Mouse (Mus musculus) lung, embryonic 14.5 days (tissue): ENCODE measurements around the gene Wdr78. TPM values are rescaled to one million over a fixed set of nuclear protein-coding genes. Genes with fewer than 3 reads are reported as not detected.
A peak's percentile ranks its signal among the peaks of the same experiment; 100 is the strongest.

Experiments used
- ATAC-seq: fragments of 200-750 bp; cut with Nextera tagmentation; 2 replicates; pipeline ENCODE4 v1.8.0; 2017; ENCODE audit warnings: mild to moderate bottlenecking, moderate TSS enrichment, moderate library complexity; ENCODE audit not compliant: insufficient read depth
- DNase-seq: peaks from one replicate; pipeline ENCODE4 v3.0.0-alpha.2; 2015
- H3K27ac ChIP-seq: fragments of 300-500 bp; sonication (generic); 2 replicates; pipeline ENCODE4 v1.5.1; 2014; ENCODE audit warnings: low read depth, mild to moderate bottlenecking, moderate library complexity
- H3K27me3 ChIP-seq: fragments of 300-500 bp; sonication (generic); 2 replicates; pipeline ENCODE4 v1.6.1; 2014; ENCODE audit warnings: low read length, control low read depth; ENCODE audit not compliant: insufficient read depth
- H3K36me3 ChIP-seq: fragments of 300-500 bp; sonication (generic); 2 replicates; pipeline ENCODE4 v1.6.1; 2014; ENCODE audit warnings: control low read depth; ENCODE audit not compliant: insufficient read depth
- H3K4me1 ChIP-seq: fragments of 300-500 bp; sonication (generic); 2 replicates; pipeline ENCODE4 v1.6.1; 2014; ENCODE audit warnings: antibody characterized with exemption, control low read depth; ENCODE audit not compliant: insufficient read depth
- H3K4me2 ChIP-seq: fragments of 300-500 bp; sonication (generic); 2 replicates; pipeline ENCODE4 v1.6.1; 2014; ENCODE audit warnings: mild to moderate bottlenecking
- H3K4me3 ChIP-seq: fragments of 300-500 bp; sonication (generic); 2 replicates; pipeline ENCODE4 v1.5.1; 2014; ENCODE audit warnings: low read depth, low read length
- H3K9ac ChIP-seq: fragments of 300-500 bp; sonication (generic); 2 replicates; pipeline ENCODE4 v1.6.1; 2014
- H3K9me3 ChIP-seq: fragments of 300-500 bp; sonication (generic); 2 replicates; pipeline ENCODE4 v1.6.1; 2016; ENCODE audit warnings: low read depth, low read length, control low read depth
- CTCF ChIP-seq: IDR thresholded peaks from 2 replicates; pipeline ENCODE4 v1.5.1; 2016; ENCODE audit warnings: antibody characterized with exemption, low read depth
- WGBS: fragments of 180-500 bp; shearing (Covaris S2); extraction: QIAGEN DNeasy Blood & Tissue Kit; methylation state at CpG from one replicate; pipeline ENCODE4 v1.1.7; 2014; 5-methylcytosine and 5-hydroxymethylcytosine counted together
- polyA plus RNA-seq: library from polyadenylated mRNA; unstranded; fragments of >200 nt; fragmentation: Nextera tagmentation; extraction: Ambion mirVana; gene quantifications from 2 replicates; pipeline ENCODE4 v1.2.1, GENCODE M21; 2014

The Wdr78 gene
- polyA plus RNA-seq, 1 experiment from 2014 or later = 3.6 TPM

DNA sequence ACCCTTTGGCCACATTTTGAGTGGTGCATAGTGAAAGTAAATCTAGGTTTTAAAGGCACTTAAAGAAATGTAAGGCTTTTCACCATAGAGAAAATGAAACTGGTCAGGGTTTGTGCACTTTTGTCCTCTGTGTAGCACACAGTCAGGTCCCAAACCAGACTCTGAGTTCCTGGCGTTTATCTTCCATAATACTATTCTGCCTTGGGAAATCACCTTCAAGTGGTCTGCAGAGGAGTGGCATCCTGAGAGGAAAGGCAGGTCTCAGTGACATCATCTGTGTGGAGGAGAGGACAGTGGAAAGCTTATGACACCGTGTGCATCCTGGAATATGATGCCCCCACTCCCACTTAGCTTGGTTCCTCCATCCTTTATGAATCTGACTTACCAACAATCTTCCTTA is 8.7 kb upstream of the Wdr78 start:
- TF ChIP-seq CTCF = no peak
- no peak overlapping the region; the same call in 1 of the 2 replicates for H3K9ac ChIP-seq
- no peak overlapping the region for H3K27ac ChIP-seq
- 0 out of 2 replicates have a peak, but pooled peaks cover 5% of the 10 kb centered on the region for H3K4me1 ChIP-seq
- no peak overlapping the region for H3K4me3 ChIP-seq
- no peak overlapping the region for H3K4me2 ChIP-seq
- ATAC-seq (no peak), DNase-seq (no peak)
- H3K36me3 ChIP-seq = no peaks in the 10 kb centered on the region
- WGBS = 39% methylated on average over 2 of the region's 2 CpGs
- H3K27me3 ChIP-seq = no peaks in the 10 kb centered on the region
- H3K9me3 ChIP-seq = no peaks in the 10 kb centered on the region

DNA sequence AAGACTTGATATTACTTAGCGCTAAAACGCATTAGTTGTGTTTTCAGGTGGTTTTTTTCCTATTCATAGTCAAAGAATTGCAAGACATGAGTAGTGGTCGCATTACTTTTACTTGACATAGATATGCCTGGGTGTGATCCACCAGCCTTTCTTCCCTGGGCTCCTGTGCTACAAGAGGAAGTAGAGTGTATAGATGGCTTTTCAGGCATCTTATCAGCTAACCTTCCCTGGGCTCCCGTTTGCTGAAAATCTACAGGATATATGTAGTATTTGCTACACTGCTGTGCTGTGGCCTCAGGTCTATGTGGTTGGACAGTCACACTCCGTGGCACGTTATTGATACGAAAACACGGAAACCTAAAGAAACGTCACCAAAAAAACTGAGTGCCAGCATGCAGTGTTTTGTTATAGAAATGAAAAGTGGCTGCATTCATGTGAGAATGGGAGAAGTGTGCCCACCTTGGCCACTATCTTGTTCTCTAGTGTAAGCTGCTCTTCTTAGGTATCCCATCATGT is 6.6 kb upstream of the Wdr78 start:
- peak overlapping the region; percentile 87 for H3K4me3 ChIP-seq
- H3K9ac ChIP-seq = no peak overlapping the region
- H3K4me2 ChIP-seq = peak overlapping the region; percentile 74
- 82% methylated on average over 9 of the region's 9 CpGs for WGBS
- no peak overlapping the region for H3K27ac ChIP-seq
- H3K9me3 ChIP-seq = no peaks in the 10 kb centered on the region
- TF ChIP-seq CTCF = no peak
- H3K27me3 ChIP-seq = no peaks in the 10 kb centered on the region
- H3K36me3 ChIP-seq = peaks cover 9% of the 10 kb centered on the region
- ATAC-seq = no peak
- DNase-seq = no peak
- 0 out of 2 replicates have a peak, but pooled peaks cover 5% of the 10 kb centered on the region for H3K4me1 ChIP-seq

DNA sequence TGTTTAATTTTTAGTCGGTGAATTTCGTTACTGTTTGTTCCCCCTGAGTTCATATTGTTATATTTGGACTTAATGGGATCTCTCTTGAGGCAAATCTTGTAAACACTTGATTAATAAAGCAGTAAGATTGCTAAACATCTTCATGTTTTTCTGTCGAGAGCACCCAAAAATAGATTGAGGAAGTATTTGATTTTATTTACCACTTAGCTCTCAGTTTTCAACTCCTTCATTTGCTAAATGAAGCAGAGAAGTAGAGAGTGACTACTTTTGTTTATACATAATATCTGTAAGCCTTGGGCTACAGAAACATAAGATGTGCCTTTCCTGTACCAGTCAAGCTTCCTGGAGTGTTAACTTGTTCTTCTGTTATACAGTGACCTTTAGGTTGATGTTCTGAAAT is 6.0 kb upstream of the Wdr78 start:
- peak overlapping the region; percentile 87 for H3K4me3 ChIP-seq
- no peaks in the 10 kb centered on the region for H3K9me3 ChIP-seq
- peaks cover 9% of the 10 kb centered on the region for H3K36me3 ChIP-seq
- H3K27me3 ChIP-seq = no peaks in the 10 kb centered on the region
- DNase-seq (no peak), ATAC-seq (no peak)
- no peak overlapping the region for H3K27ac ChIP-seq
- H3K4me1 ChIP-seq = 0 out of 2 replicates have a peak, but pooled peaks cover 5% of the 10 kb centered on the region
- WGBS = 21% methylated on average over 3 of the region's 3 CpGs
- H3K9ac ChIP-seq = peak overlapping the region; percentile 94
- no peak for TF ChIP-seq CTCF
- H3K4me2 ChIP-seq = peak overlapping the region; percentile 74

DNA sequence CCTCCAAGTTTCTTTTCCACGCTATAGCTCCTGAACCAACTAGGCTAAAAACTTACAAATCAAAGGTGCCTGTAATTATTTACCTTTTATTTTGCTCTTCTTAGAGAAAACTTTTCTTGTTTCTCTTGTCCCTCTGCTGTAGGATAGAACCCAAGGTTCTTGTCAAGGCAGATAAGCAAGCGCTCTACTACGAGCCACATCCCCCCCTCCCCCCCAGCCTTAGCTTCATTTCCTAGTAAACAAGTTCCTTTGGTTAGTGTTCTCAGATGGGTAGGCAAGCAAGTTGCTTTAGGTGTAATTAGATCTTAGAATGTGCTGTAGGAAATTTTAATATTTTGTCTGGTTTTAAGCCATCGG is 5.7 kb upstream of the Wdr78 start:
- no peaks in the 10 kb centered on the region for H3K27me3 ChIP-seq
- H3K4me3 ChIP-seq = peak overlapping the region; percentile 87
- H3K36me3 ChIP-seq = peaks cover 9% of the 10 kb centered on the region
- peak overlapping the region; percentile 74 for H3K4me2 ChIP-seq
- ATAC-seq = no peak
- 6% methylated on average over 4 of the region's 4 CpGs for WGBS
- DNase-seq = peak; percentile 41
- H3K4me1 ChIP-seq = 0 out of 2 replicates have a peak, but pooled peaks cover 5% of the 10 kb centered on the region
- H3K9ac ChIP-seq = peak overlapping the region; percentile 94
- no peaks in the 10 kb centered on the region for H3K9me3 ChIP-seq
- TF ChIP-seq CTCF = no peak
- peak overlapping the region; percentile 98 for H3K27ac ChIP-seq

DNA sequence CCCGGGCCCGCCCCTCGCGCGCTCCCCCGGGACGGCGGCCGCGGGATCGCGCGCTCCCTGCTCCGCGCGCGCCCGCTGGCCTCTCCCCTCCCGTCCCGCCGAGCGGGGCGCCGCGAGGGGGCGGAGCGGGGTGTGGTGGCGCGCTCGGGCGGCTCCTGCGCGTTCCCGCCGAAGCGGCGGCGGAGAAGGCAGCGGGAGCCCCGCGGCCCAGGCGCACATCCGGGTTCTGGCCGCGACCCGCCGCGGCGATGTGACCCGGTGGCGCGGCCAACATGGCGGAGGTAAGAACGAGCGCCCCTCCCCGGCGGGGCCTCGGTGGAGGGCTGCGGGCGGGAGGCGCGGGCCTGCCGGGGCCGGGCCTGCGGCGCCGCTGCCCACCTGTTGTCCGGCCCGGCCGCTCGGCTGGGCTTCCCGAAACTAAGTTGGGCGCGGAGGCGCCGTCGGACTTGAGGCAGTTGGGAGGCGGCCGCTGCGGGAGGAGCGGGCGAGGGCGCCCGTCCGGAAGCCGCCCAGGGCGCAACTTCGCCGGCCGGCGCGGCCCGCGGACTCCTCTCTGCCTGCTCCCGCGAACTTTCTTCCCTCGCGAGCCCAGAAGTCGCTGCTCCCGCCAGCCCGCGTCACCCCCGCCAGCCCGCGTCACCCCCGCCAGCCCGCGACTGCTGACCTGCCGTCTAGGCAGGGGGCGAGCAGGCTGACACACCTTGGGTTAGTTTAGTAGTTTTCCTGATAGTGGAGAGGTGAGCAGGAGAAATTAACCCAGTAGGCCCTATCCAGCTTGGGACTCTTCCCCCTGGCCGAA is 5.1 kb upstream of the Wdr78 start:
- Histone ChIP-seq H3K27me3 (no peaks in the 10 kb centered on the region), H3K4me3 (peak overlapping the region; percentile 87), H3K27ac (peak overlapping the region; percentile 98), H3K9ac (peak overlapping the region; percentile 94), H3K36me3 (peaks cover 9% of the 10 kb centered on the region), H3K4me2 (peak overlapping the region; percentile 74), H3K4me1 (0 out of 2 replicates have a peak, but pooled peaks cover 5% of the 10 kb centered on the region), H3K9me3 (no peaks in the 10 kb centered on the region)
- 0% methylated on average over 97 of the region's 111 CpGs for WGBS
- TF ChIP-seq CTCF = no peak
- ATAC-seq (peak; percentile 75), DNase-seq (peak; percentile 90)

DNA sequence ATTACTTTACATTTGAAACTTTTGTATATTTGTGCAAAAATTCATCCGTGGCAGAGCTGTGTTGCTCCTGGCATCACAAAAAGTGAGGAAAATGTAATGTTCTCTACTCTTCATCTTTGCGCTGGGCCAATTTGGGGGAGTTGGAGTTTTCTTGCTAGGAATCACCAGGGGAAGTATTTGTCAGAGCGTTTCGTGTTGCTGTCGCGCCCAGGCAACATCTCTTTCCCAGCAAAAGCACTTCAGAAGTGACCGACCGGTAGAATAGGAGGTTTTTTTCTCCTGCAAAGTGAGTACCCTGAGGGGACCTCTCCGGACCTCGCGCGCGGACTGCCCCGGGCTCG is 4.5 kb upstream of the Wdr78 start:
- no peak for ATAC-seq
- peak overlapping the region; percentile 98 for H3K27ac ChIP-seq
- no peak for TF ChIP-seq CTCF
- H3K9me3 ChIP-seq = no peaks in the 10 kb centered on the region
- DNase-seq = no peak
- 0 out of 2 replicates have a peak, but pooled peaks cover 5% of the 10 kb centered on the region for H3K4me1 ChIP-seq
- H3K4me2 ChIP-seq = peak overlapping the region; percentile 74
- WGBS = under 1% methylated on average over 14 of the region's 15 CpGs
- peaks cover 9% of the 10 kb centered on the region for H3K36me3 ChIP-seq
- peak overlapping the region; percentile 87 for H3K4me3 ChIP-seq
- no peaks in the 10 kb centered on the region for H3K27me3 ChIP-seq
- H3K9ac ChIP-seq = peak overlapping the region; percentile 94

DNA sequence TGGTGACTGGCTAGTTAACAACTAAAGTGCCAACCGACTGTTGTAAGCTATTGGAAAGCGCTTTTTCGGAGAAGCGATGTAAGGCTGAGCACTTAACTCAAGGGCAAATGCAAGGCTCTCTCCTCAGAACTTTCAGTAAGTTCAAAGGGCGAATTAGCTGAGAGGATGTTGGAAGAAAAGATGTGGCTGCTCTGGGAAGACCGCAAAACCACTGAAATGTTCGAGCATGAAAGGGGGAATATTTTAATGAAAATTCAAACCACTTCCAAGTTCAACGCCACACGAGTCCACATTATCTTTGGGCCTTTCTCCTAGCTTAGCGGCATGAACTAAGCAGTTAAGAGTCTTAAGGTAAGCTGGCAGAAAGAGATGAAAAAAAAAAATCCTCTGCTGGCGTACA is 953 bp downstream of the Wdr78 start:
- peak; percentile 31 for DNase-seq
- H3K27ac ChIP-seq = peak overlapping the region; percentile 99; the same call in 1 of the 2 replicates

More for the DNA sequence above, 953 bp downstream of the Wdr78 start:
- peak overlapping the region; percentile 76 for H3K4me2 ChIP-seq
- no peak for TF ChIP-seq CTCF
- WGBS = 6% methylated on average over 11 of the region's 11 CpGs
- no peaks in the 10 kb centered on the region for H3K9me3 ChIP-seq
- H3K36me3 ChIP-seq = peaks cover 12% of the 10 kb centered on the region
- H3K27me3 ChIP-seq = no peaks in the 10 kb centered on the region
- H3K9ac ChIP-seq = peak overlapping the region; percentile 66
- peak overlapping the region; percentile 80 for H3K4me3 ChIP-seq
- H3K4me1 ChIP-seq = no peaks in the 10 kb centered on the region
- ATAC-seq = no peak
